Mouse (Mus musculus): ENCODE results near the gene Coa4.

DNA sequence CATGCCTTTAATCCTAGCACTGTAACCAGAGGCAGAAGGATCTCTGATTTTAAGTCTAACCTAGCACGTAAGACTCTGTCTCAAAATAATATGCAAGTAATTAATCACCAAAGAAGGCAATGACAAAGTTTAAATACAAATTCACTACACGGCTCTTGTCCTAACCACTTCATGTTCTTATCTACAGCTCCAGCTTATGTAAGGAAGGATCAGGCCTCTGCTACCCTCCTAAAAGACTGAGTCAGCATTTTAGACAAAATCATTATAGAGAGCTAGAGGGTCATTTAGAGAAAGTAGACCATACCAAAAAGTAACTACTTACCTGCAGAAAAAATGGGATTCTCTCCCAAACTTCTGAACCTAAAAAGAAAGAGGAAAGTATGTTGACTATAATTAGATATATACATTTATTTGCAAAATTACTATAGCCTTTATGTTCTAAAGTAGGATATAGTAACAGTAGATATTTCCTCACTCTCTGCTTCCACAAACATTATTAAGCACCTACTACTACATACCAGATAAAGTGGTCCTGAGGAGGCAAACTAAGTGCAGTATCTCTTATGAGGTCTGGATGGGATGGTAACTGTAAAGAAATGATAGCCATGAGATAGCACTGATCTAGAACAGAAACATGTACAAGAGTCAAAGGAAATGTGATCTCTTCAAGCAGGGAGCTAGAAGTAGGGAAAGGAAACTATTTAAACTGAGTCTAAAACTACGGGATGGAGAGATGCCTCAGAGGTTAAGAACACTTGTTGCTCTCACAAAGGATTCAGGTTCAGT is 34.3 kb downstream of the Coa4 start:
- TF ChIP-seq CTCF (IDR thresholded peaks at IDR 0.05; ENCODE audit: extremely low read depth, insufficient read depth, low read length) (no peak), POLR2A (IDR thresholded peaks at IDR 0.05; ENCODE audit: extremely low read depth, insufficient read depth, low read length) (no peak)

All from cortical plate, adult 2 months (tissue).